Mouse (Mus musculus) midbrain, postnatal 0 days (tissue): Measurements from ENCODE around the gene Gm7029. TPM values are rescaled to one million over a fixed set of nuclear protein-coding genes. Genes with fewer than 3 reads are reported as not detected.

ENCODE experiments used
- ATAC-seq: fragments of 200-750 bp; cut with Nextera tagmentation; 2 replicates; pipeline ENCODE4 v1.8.0; 2017; ENCODE audit warnings: moderate number of reproducible peaks, mild to moderate bottlenecking, moderate TSS enrichment, moderate library complexity; ENCODE audit not compliant: low FRiP score
- DNase-seq: peaks from one replicate; pipeline ENCODE4 v3.0.0-alpha.2; 2015; ENCODE audit warnings: low spot score
- H3K27ac ChIP-seq: fragments of 300-500 bp; sonication (generic); 2 replicates; pipeline ENCODE4 v1.5.1; 2014; ENCODE audit warnings: low read depth, mild to moderate bottlenecking, low read length, mixed read lengths
- H3K27me3 ChIP-seq: fragments of 300-500 bp; sonication (generic); 2 replicates; pipeline ENCODE4 v1.6.1; 2014; ENCODE audit warnings: low read length, control low read depth, mixed read lengths; ENCODE audit not compliant: insufficient read depth
- H3K36me3 ChIP-seq: fragments of 300-500 bp; sonication (generic); 2 replicates; pipeline ENCODE4 v1.6.1; 2014; ENCODE audit warnings: low read length, control low read depth, mixed read lengths; ENCODE audit not compliant: insufficient read depth
- H3K4me1 ChIP-seq: fragments of 300-500 bp; sonication (generic); 2 replicates; pipeline ENCODE4 v1.6.1; 2014; ENCODE audit warnings: mild to moderate bottlenecking, control low read depth, antibody characterized with exemption, low read length, mixed read lengths; ENCODE audit not compliant: insufficient read depth
- H3K4me2 ChIP-seq: fragments of 300-500 bp; sonication (generic); 2 replicates; pipeline ENCODE4 v1.6.1; 2014; ENCODE audit warnings: low read depth, mild to moderate bottlenecking, low read length, mixed read lengths; ENCODE audit not compliant: poor library complexity, severe bottlenecking
- H3K4me3 ChIP-seq: fragments of 300-500 bp; sonication (generic); 2 replicates; pipeline ENCODE4 v1.5.1; 2014; ENCODE audit warnings: low read depth, mild to moderate bottlenecking, low read length, moderate library complexity
- H3K9ac ChIP-seq: fragments of 300-500 bp; sonication (generic); replicated peaks from 2 replicates; pipeline ENCODE4 v1.6.1; 2014; ENCODE audit warnings: mild to moderate bottlenecking, low read length, moderate library complexity, mixed read lengths; ENCODE audit not compliant: poor library complexity, severe bottlenecking
- H3K9me3 ChIP-seq: fragments of 300-500 bp; sonication (generic); 2 replicates; pipeline ENCODE4 v1.6.1; 2016; ENCODE audit warnings: low read length, control low read depth
- CTCF ChIP-seq: IDR thresholded peaks from 2 replicates; pipeline ENCODE4 v1.5.1; 2016; ENCODE audit warnings: antibody characterized with exemption, mild to moderate bottlenecking
- WGBS: fragments of 180-500 bp; shearing (Covaris S2); extraction: QIAGEN DNeasy Blood & Tissue Kit; methylation state at CpG from one replicate; pipeline ENCODE4 v1.1.7; 2014; 5-methylcytosine and 5-hydroxymethylcytosine counted together
- polyA plus RNA-seq: library from polyadenylated mRNA; unstranded; fragments of >200 nt; fragmentation: Nextera tagmentation; extraction: Ambion mirVana; gene quantifications from 2 replicates; pipeline ENCODE4 v1.2.1, GENCODE M21; 2015
- total RNA-seq: library from RNA; depleted of rRNA; stranded (reverse); fragments of >200 nt; gene quantifications from 2 replicates; pipeline ENCODE4 v1.2.3, GENCODE M21; 2014

The Gm7029 gene
- total and polyA plus RNA-seq, 2 experiments from 2014 or later = not detected

- H3K9me3 ChIP-seq = no peaks in the 10 kb centered on the region
- ATAC-seq (peak; percentile 44), DNase-seq (peak; percentile 63)
- TF ChIP-seq CTCF = no peak
- under 1% methylated on average over 42 of the region's 44 CpGs for WGBS
- no peaks in the 10 kb centered on the region for H3K27me3 ChIP-seq
- peak overlapping the region; percentile 52 for H3K4me3 ChIP-seq
- peaks cover 18% of the 10 kb centered on the region; the same call in 1 of the 2 replicates for H3K36me3 ChIP-seq
- peak overlapping the region; percentile 80 for H3K9ac ChIP-seq
- H3K4me2 ChIP-seq = peak overlapping the region; percentile 92
- H3K27ac ChIP-seq = peak overlapping the region; percentile 93
- peaks cover 5% of the 10 kb centered on the region; the same call in 1 of the 2 replicates for H3K4me1 ChIP-seq
These were observed 34.9 kb downstream of the Gm7029 start for GRCm38 (mm10) chr17:33908331-33909076.

DNA sequence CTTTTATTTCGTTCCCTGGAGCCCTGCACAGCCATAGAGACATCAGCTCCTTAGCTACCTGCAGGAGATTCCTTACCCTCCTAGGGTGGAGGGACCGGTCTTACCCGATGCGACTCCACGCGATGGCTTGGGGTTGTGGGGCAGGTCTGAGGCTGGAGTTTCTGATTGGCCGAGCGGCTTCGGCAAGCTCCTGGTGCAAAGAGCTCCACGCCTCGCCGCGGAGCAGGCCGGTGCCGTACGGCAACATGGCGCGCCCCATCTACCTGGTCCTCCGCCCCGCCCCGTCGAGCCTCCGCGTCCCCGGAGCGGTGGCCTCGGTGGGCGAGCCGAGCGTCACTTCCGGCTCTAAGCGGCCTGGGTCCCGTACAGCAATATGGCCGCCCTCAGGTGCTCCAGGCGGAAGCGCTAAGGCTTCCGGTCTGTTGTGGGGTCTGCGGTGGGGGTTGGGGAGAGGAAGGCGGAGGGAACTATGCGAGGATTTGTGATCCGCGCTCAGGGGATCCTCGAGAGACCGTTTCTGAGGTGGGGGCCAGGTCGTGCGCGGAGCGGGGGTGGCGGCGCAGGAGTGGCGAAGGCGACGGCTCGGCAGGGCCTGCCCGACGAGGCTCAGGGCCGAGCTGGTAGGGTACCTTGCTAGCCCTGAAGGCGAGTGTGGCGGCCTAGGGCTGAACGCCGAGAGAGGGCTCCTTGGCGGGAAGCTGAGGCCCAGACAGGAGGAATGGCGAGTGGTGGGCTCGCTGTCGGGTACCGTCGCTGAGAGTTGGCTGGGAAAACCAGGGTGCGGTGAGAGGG is 35.6 kb downstream of the Gm7029 start, which contains the start of gene Daxx:
TSS of gene Daxx (plus strand) at position 338 of the 792 bp plus-strand sequence.
- H3K36me3 ChIP-seq = peaks cover 26% of the 10 kb centered on the region
- peak within 1 kb of the TSS; percentile 92 for H3K4me2 ChIP-seq
- under 1% methylated on average over 66 of the region's 68 CpGs for WGBS
- no peaks in the 10 kb centered on the region for H3K27me3 ChIP-seq
- H3K9ac ChIP-seq = peak within 1 kb of the TSS; percentile 80
- DNase-seq (peak; percentile 99), ATAC-seq (peak; percentile 96)
- H3K4me3 ChIP-seq = peak within 1 kb of the TSS; percentile 52
- TF ChIP-seq CTCF = peak; percentile 6
- H3K9me3 ChIP-seq = no peaks in the 10 kb centered on the region
- peaks cover 5% of the 10 kb centered on the region; the same call in 1 of the 2 replicates for H3K4me1 ChIP-seq
- peak within 1 kb of the TSS; percentile 93 for H3K27ac ChIP-seq

GRCm38 (mm10) chr17:33909869-33910250 is 36.2 kb downstream of the Gm7029 start:
- no peaks in the 10 kb centered on the region for H3K27me3 ChIP-seq
- H3K4me3 ChIP-seq = peak overlapping the region; percentile 52
- DNase-seq = peak; percentile 21
- peak overlapping the region; percentile 92 for H3K4me2 ChIP-seq
- peaks cover 5% of the 10 kb centered on the region; the same call in 1 of the 2 replicates for H3K4me1 ChIP-seq
- peak overlapping the region; percentile 58 for H3K9ac ChIP-seq
- no peak for TF ChIP-seq CTCF
- peak overlapping the region; percentile 62 for H3K27ac ChIP-seq
- WGBS = under 1% methylated on average over 14 of the region's 14 CpGs
- no peaks in the 10 kb centered on the region for H3K9me3 ChIP-seq
- H3K36me3 ChIP-seq = peaks cover 27% of the 10 kb centered on the region
- peak; percentile 1 for ATAC-seq

DNA sequence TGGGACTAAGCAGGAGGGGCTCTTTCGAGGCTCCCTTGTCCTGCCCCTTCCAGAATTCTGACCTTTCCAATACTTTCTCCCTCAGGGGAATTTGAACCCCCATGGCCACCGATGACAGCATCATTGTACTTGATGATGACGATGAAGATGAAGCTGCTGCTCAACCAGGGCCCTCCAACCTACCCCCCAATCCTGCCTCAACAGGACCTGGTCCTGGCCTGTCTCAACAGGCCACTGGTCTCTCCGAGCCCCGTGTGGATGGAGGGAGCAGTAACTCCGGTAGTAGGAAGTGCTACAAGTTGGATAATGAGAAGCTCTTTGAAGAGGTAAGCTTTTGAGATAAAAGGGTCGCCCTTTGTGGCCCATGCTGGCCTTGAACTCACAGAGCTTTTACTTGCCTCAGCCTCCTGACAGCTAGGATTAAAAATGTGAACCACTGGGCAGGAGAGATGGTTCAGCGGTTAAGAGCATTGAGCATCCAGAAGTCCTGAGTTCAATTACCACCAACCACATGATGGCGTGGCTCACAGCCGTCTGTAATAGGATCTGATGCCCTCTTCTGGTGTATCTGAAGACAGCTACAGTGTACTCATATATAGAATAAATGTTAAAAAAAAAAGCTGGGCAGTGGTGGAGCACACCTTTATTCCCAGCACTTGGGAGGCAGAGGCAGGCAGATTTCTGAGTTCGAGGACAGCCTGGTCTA is 36.9 kb downstream of the Gm7029 start:
- Histone ChIP-seq H3K4me2 (peak overlapping the region; percentile 92), H3K4me3 (peak overlapping the region; percentile 52), H3K4me1 (peaks cover 5% of the 10 kb centered on the region; the same call in 1 of the 2 replicates), H3K27ac (no peak overlapping the region; the same call in 1 of the 2 replicates), H3K9ac (peak overlapping the region; percentile 58; the same call in 1 of the 2 replicates), H3K36me3 (peaks cover 27% of the 10 kb centered on the region), H3K9me3 (no peaks in the 10 kb centered on the region), H3K27me3 (no peaks in the 10 kb centered on the region)
- ATAC-seq = no peak
- TF ChIP-seq CTCF = peak; percentile 46
- 56% methylated on average over 11 of the region's 11 CpGs for WGBS
- no peak for DNase-seq

DNA sequence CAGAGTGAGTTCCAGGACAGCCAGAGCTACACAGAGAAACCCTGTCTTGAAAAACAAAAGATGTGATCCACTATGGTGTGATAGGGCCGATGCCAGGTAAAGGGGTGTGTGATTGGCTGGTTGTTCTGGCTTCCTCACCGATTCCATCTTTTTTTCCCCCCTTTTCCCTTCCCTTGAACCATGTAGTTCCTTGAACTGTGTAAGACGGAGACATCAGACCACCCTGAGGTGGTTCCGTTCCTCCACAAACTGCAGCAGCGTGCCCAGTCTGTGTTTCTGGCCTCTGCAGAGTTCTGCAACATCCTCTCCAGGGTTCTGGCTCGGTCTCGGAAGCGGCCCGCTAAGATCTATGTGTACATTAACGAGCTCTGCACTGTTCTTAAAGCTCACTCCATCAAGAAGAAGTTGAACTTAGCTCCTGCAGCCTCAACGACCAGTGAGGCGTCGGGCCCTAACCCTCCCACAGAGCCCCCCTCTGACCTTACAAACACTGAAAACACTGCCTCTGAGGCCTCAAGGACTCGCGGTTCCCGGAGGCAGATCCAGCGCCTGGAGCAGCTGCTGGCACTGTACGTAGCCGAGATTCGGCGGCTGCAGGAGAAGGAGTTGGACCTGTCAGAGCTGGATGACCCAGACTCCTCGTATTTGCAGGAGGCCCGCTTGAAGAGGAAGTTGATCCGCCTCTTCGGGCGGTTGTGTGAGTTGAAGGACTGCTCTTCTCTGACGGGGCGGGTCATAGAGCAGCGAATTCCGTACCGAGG is 37.6 kb downstream of the Gm7029 start:
- Histone ChIP-seq H3K9me3 (no peaks in the 10 kb centered on the region), H3K27ac (no peak overlapping the region), H3K4me1 (peaks cover 5% of the 10 kb centered on the region; the same call in 1 of the 2 replicates), H3K4me3 (no peak overlapping the region), H3K36me3 (peaks cover 27% of the 10 kb centered on the region), H3K4me2 (no peak overlapping the region), H3K27me3 (no peaks in the 10 kb centered on the region), H3K9ac (no peak overlapping the region)
- TF ChIP-seq CTCF = no peak
- ATAC-seq (no peak), DNase-seq (no peak)
- WGBS = 92% methylated on average over 31 of the region's 31 CpGs
